Mouse (Mus musculus) urinary bladder, adult 18-20 months (tissue): ENCODE data around the gene Ggt6.
A peak's percentile ranks its signal among the peaks of the same experiment; 100 is the strongest.

Source experiments
- DNase-seq, 2 experiments: peaks; one replicate each; pipeline ENCODE4 v3.0.0; 2022; ENCODE audit warnings: low spot score in 2 of 2, mixed read lengths in 2 of 2

The Ggt6 gene

DNA sequence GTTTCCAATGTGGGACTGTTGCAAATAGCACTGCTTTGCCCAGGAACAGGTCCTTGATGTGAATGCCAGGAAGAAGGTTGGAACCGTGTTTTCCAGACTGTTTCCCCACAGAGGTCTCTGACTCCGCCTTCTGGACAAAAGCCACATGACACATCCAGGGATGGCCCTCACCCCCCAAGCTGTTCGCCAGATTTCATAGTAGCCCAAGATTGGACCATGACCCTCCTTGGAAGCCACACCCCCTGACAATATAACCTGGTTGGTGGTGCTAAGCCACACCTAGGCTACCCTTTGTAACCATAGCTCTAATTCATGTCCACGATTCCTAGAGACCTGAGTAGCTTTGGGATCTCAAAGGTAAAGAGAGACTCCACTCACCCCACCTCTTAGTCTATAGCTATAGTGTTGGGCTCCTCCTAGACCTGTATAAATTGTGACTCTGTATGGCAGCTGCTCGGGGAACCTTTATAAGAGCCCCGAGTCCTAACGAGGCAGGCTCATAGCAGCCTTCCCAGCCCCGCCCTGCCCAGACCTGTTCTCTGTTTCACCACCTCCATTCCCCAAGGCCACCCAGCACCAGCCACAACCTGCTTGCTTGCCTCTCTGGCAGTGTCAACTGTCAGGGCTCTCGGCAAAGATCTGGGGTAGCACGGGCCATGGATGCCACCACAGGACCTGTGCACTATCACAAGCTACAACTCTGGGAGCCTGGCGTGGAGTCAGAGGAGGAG is at the start of gene Ggt6:
Gene Ggt6, plus strand, starts transcription at position 564 of the 731 bp plus-strand sequence.
- DNase-seq = no peak

DNA sequence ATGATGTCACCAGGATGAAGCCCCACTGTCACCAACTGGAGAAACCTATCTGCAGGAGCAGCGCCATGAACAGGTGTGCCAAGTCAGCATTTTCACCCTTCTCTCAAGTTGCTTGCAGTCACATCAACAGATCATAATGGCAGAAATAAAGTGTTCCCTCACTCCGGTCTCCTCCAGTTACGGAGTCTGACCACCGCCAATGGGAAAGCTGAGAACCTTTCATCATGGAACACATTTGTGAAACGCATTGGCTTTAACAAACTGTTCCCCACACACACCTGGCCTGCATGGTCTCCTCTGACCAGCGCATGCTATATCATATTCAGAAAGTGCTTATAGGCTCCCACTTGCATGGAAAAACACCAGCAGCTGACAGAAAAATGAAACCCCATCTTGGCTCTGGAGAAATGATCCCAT is 47.2 kb upstream of the Ggt6 start:
- no peak for DNase-seq

DNA sequence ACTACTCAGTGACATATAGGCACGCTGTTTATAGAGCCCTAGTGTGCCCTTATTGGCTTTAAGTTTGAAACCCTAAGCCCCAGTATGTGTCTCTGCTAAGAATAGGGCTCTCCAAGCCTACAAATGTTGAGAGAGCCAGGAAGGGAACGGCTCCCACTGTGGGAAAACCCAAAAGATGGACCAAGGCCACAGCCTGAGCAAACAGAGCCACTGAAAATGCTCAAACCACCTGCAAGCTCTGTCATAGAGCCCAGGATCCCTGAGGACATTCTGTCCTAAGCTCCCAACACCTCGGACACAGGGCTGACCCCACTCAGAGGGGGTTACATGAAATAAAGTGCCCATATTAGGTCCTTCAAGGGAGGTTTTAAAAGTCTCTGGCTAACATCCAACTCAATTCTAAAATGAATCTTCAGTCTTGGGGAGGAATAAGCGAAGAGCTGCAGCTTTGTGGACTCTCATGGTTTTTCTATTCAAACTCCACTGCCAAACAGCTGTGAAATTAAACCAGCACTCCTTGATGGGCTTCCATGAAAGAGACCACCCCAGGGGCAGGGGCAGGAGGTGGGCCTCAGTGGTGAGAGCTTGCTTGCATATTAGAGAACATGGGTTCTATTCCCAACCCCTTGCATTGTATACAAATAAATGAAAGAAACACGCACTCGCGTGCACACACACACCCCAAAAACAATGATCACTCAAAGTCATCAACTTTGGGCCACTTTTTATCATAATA is 45.8 kb upstream of the Ggt6 start:
- DNase-seq = no peak

GRCm38 (mm10) chr11:72391181-72391580 is 44.1 kb upstream of the Ggt6 start:
- DNase-seq = no peak

DNA sequence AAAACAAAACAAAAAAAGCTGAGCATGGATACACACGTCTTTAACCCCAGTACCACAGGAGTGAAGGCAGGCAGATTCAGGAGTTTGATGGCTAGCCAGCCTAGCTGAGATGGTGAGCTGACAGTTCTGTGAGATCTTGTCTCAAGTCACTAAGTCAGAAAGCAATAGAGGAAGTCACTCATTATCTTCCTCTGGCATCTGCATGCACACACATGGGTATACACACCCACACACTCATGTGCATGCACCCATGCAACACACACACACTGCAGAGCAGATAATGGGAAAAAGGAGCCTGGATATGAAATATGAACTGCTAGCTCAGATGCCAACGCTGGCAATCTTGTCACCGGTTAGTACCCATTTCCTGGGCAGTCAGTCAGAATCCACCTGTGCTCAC is 42.1 kb upstream of the Ggt6 start:
- DNase-seq = no peak

DNA sequence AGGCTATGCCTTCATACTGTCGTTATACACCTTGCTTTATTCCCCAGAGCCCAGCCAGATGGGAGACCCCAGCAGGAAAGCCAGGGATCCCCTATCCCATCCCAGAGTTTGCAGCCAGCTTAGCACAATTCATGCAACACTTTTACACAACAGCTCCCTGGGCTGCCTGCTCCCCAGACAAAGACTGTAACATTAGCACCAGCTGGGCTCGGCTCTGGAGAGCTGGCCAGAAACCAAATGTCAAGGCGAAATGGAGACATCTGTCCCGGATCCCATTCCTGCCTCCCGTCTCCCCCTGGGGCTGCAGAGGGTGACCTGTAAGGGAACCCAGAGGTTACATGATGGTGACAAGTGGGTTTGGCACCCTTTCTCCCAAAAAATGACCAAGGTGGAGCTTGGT is 41.7 kb upstream of the Ggt6 start:
- no peak for DNase-seq

DNA sequence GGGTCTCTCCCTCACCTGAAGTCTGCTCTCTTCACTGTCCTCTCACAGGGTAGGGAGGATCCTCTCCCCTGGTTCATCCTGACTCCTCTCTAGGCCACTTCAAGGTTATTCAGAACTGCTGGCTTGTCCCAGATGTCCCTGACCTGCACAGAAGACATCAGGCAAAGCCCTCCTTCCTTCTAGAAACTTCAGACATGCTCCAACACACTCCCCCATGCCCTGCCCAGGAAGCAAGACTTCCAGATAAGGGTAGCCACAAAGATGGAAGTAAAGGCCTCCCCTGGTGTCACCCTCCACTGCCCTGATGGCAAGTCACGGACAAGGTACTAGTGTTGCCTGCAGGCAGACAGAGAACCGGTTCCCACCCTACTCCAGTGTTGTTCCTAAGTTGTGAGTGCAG is 40.6 kb upstream of the Ggt6 start:
- no peak for DNase-seq

DNA sequence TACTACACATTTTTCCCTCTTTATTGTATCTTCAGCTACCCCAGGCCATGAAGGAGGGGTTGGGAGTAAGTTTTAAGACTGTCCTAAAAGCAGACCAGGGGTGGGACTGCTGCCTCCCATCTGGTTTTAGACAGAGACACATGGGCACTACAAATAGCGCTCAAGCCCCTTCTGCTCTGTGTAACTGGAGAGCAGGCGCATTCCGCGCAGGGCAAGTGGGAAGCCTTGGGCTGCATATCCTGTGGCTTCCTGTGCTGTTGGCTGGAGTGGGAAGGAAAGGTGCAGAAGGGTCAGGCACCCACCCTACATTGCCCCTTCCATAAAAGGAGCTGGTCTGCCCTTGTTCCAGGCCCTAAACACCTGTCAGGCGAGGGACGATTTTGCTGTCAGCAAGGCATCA is 39.7 kb upstream of the Ggt6 start:
- DNase-seq = no peak

DNA sequence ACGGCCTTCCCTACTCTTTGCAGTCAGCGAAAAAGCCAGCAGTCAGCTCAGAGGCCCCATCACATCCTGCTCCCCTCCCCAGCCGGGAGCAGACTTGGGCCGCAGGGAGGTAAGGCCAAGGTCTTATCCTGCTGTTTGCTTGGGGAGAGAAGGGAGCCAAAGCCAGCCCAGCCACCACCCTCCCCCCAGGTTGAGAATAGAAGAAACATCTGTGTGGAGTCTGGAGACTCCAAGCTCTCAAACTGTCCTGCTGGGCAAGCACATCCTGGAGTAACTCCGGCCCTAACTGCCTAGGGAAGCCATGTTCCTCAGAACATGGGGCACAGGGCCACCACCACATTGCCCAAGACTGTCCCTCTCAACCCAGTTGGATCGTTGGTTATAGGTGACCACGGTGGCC is 38.7 kb upstream of the Ggt6 start:
- no peak for DNase-seq

DNA sequence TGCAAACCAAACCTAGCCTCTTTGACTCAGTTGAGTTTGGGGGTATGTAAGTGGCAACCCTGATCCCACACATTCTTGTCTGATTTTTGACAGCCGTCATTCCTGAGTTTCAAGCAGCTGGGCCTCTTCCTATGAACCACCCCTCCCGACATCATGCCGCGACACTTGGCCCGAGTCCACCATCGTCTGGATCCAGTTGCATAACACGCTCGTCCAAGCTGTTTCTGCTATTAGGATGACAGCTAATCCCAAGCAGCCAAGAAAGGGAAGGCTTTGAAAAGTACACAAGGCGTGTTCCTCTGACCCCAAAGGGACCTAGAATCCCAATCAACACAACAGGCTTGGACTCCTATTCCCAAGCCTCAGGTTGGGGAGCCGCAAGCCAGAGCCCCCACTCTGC is 38.3 kb upstream of the Ggt6 start:
- DNase-seq = peak in 1 of 2 experiments; percentile 60

DNA sequence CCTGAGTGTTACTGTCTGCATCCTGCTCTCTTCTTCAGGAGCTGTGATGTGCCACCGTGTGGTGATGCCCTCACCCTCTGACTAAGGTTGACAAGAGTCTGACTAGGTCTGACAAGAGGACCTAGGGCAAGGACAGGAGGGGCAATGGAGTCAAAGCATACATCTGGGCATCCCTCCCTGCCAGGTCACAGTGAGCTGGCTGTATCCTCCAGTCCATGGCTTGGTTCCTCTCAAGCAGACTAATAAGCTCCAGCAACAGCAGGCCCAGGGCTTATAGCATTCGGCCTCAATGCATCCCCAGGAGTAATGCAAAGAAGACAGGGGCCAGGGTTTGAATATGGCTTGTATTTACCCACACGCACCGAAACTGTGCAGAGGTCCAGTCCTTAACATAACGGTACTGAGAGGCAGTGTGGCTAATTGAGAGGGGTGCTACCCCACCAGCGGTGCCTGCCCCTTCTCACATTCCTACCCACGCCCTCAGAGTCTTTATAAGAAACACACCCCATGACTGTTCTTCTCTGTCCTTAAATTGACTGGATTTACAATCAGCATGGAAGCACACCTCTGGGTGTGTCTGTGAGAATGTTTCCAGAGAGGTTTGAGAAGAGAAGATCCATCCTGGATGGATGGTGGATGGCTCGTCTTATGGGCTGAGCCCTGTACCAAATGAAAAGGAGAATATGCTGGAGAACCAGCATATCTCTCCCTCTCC is 37.4 kb upstream of the Ggt6 start:
- DNase-seq = no peak

GRCm38 (mm10) chr11:72401068-72401467 is 34.3 kb upstream of the Ggt6 start:
- no peak for DNase-seq

- no peak for DNase-seq
Observed at GRCm38 (mm10) chr11:72402017-72402416, 33.3 kb upstream of the Ggt6 start.

GRCm38 (mm10) chr11:72402969-72403368 is 32.4 kb upstream of the Ggt6 start:
- DNase-seq = no peak

- DNase-seq = no peak
Observed at GRCm38 (mm10) chr11:72405532-72405931, 29.8 kb upstream of the Ggt6 start.

DNA sequence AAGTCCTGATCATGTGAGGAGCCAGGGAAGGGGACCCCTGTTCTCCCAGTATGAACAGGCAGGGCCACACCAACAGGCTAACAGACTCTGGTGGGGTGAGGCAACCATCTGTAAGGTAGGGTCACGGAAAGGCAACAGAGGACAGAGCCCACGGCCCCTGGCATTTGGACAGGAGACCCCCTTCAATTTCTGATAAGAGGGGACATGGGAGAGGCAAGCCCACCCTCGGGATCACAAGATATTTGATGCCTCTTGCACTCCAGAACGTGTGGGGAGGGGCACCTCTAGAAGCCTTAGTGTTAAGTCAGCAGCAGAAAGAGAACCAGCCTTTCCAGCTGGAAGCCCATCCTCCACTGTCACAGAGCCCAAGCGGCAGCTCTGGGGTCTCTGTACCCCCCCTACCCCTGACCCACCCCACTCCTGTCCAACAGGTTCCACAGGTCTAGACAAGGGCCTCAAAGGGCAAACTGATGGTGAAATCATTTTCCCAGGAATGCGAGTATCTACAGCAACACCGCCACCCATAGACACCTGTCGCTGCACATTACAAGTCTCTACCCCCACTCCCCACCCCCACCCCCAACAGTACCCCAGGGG is 29.1 kb upstream of the Ggt6 start:
- no peak for DNase-seq

DNA sequence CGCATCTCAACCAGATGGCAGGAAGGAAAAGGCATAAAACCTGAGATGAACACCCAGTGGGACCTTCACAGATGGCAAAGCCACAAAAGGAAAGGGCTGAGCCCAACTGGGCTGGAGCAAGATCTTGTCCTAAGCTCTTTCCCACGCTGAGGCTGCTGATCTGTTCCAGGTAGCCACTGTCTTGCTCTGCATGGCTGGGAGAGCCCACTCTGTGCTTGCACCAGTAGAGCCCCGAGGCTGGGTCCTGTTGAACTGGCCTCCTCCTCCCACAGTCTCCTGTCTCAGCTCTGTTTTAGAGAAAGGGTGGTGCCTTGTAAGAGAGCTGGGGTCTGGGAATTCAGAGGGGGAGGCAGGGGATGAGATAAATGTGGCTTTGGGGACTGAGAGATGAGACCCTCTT is 28.2 kb upstream of the Ggt6 start:
- no peak for DNase-seq

GRCm38 (mm10) chr11:72407574-72407973 is 27.8 kb upstream of the Ggt6 start:
- DNase-seq = no peak

- DNase-seq = no peak
Observed at GRCm38 (mm10) chr11:72408451-72409170, 26.7 kb upstream of the Ggt6 start.

- no peak for DNase-seq
Observed at GRCm38 (mm10) chr11:72409649-72410385, 25.5 kb upstream of the Ggt6 start.

- no peak for DNase-seq
Observed at GRCm38 (mm10) chr11:72410521-72411092, 24.7 kb upstream of the Ggt6 start.
